Mouse (Mus musculus) limb, embryonic 13.5 days (tissue): ENCODE data around the gene Stac2. TPM values are rescaled to one million over a fixed set of nuclear protein-coding genes. Genes with fewer than 3 reads are reported as not detected.
A peak's percentile ranks its signal among the peaks of the same experiment; 100 is the strongest.

Source experiments
- ATAC-seq: fragments of 200-750 bp; cut with Nextera tagmentation; 2 replicates; pipeline ENCODE4 v1.8.0; 2017; ENCODE audit warnings: low read depth, moderate number of reproducible peaks, moderate TSS enrichment; ENCODE audit not compliant: low FRiP score
- H3K27ac ChIP-seq: fragments of 300-500 bp; sonication (generic); 2 replicates; pipeline ENCODE4 v1.5.1; 2015; ENCODE audit warnings: inconsistent platforms, mild to moderate bottlenecking, moderate library complexity
- H3K27me3 ChIP-seq: fragments of 300-500 bp; sonication (generic); 2 replicates; pipeline ENCODE4 v1.6.1; 2015; ENCODE audit warnings: mild to moderate bottlenecking, inconsistent platforms
- H3K36me3 ChIP-seq: fragments of 300-500 bp; sonication (generic); 2 replicates; pipeline ENCODE4 v1.6.1; 2015; ENCODE audit warnings: inconsistent platforms, mild to moderate bottlenecking, moderate library complexity
- H3K4me1 ChIP-seq: fragments of 300-500 bp; sonication (generic); 2 replicates; pipeline ENCODE4 v1.6.1; 2015; ENCODE audit warnings: inconsistent platforms
- H3K4me2 ChIP-seq: fragments of 300-500 bp; sonication (generic); replicated peaks from 2 replicates; pipeline ENCODE4 v1.6.1; 2015; ENCODE audit warnings: inconsistent platforms, mild to moderate bottlenecking, moderate library complexity
- H3K4me3 ChIP-seq: fragments of 300-500 bp; sonication (generic); 2 replicates; pipeline ENCODE4 v1.5.1; 2015; ENCODE audit warnings: moderate library complexity, mild to moderate bottlenecking, inconsistent platforms
- H3K9ac ChIP-seq: fragments of 300-500 bp; sonication (generic); 2 replicates; pipeline ENCODE4 v1.6.1; 2015; ENCODE audit warnings: mild to moderate bottlenecking, inconsistent platforms
- H3K9me3 ChIP-seq: fragments of 300-500 bp; sonication (generic); 2 replicates; pipeline ENCODE4 v1.6.1; 2016; ENCODE audit warnings: inconsistent platforms
- WGBS: fragments of 180-500 bp; shearing (Covaris S2); methylation state at CpG from one replicate; pipeline ENCODE4 v1.1.7; 2015; 5-methylcytosine and 5-hydroxymethylcytosine counted together
- polyA plus RNA-seq: library from polyadenylated mRNA; unstranded; fragments of >200 nt; fragmentation: Nextera tagmentation; extraction: Ambion mirVana; gene quantifications from 2 replicates; pipeline ENCODE4 v1.2.1, GENCODE M21; 2015

The Stac2 gene
- polyA plus RNA-seq, 1 experiment from 2014 or later: 1.1 TPM

- H3K4me3 ChIP-seq: no peak overlapping the region
- WGBS: 62% methylated on average over 14 of the region's 14 CpGs
- H3K4me1 ChIP-seq: peaks cover 16% of the 10 kb centered on the region
- no peak overlapping the region for H3K9ac ChIP-seq
- ATAC-seq: no peak
- peaks cover 71% of the 10 kb centered on the region for H3K27me3 ChIP-seq
- H3K4me2 ChIP-seq: no peak overlapping the region
- 0 out of 2 replicates have a peak, but pooled peaks cover 3% of the 10 kb centered on the region for H3K9me3 ChIP-seq
- H3K27ac ChIP-seq: no peak overlapping the region
- H3K36me3 ChIP-seq: no peaks in the 10 kb centered on the region
These were observed 3.4 kb downstream of the Stac2 start for GRCm38 (mm10) chr11:98049672-98050519.

GRCm38 (mm10) chr11:98047745-98048144 is 5.5 kb downstream of the Stac2 start:
- peak overlapping the region; percentile 0; the same call in 1 of the 2 replicates for H3K9ac ChIP-seq
- no peak for ATAC-seq
- peaks cover 15% of the 10 kb centered on the region for H3K4me1 ChIP-seq
- H3K36me3 ChIP-seq: no peaks in the 10 kb centered on the region
- no peak overlapping the region for H3K27ac ChIP-seq
- WGBS: 73% methylated on average over 4 of the region's 4 CpGs
- no peak overlapping the region for H3K4me2 ChIP-seq
- no peak overlapping the region for H3K4me3 ChIP-seq
- H3K27me3 ChIP-seq: peaks cover 54% of the 10 kb centered on the region
- H3K9me3 ChIP-seq: 0 out of 2 replicates have a peak, but pooled peaks cover 3% of the 10 kb centered on the region

- peaks cover 41% of the 10 kb centered on the region for H3K27me3 ChIP-seq
- no peaks in the 10 kb centered on the region for H3K36me3 ChIP-seq
- no peak overlapping the region for H3K9ac ChIP-seq
- H3K4me1 ChIP-seq: 0 out of 2 replicates have a peak, but pooled peaks cover 3% of the 10 kb centered on the region
- no peak overlapping the region for H3K4me3 ChIP-seq
- 64% methylated on average over 1 of the region's 1 CpGs for WGBS
- H3K4me2 ChIP-seq: no peak overlapping the region
- 0 out of 2 replicates have a peak, but pooled peaks cover 3% of the 10 kb centered on the region for H3K9me3 ChIP-seq
- ATAC-seq: no peak
- no peak overlapping the region for H3K27ac ChIP-seq
These were observed 6.8 kb downstream of the Stac2 start for GRCm38 (mm10) chr11:98046466-98046865.

DNA sequence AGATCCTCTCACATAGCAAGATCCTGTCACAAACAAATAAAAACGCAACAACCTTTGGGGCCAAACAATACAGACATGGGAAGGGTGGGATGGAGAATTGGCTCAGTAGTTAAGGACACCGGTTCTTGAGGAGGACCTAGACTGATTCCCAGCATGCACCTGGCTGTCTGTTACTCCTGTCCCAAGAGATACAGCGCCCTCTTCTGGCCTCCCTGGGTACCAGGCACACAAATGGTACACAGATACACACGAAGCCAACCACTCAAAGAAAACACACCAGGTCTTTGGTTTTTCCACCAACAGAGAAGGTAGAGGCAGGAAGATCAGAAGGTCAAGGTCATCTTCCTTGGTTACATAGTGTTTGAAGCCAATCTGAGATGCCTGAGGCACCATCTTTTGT is 7.7 kb downstream of the Stac2 start:
- 64% methylated on average over 4 of the region's 4 CpGs for WGBS

DNA sequence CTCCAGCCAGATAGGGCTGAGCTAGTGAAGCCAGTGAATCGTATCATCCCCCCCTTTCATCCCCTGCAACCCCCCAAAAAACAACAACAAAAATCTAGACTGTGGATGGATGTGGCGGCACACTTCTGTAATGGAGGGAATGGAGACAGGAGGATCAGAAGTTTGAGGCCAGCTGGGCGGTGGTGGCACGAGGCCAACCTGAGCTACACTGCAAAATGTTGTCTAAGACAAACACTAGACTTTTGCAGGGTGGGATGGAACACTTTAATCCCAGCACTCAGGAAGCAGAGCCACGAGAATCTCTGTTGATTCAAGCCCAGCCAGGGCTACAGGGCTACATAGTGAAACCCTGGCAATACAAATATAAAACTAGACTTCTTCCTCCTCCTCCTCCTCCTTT is 9.2 kb downstream of the Stac2 start:
- Histone ChIP-seq H3K4me2 (no peak overlapping the region), H3K27ac (no peak overlapping the region), H3K36me3 (no peaks in the 10 kb centered on the region), H3K9ac (no peak overlapping the region), H3K4me1 (0 out of 2 replicates have a peak, but pooled peaks cover 3% of the 10 kb centered on the region), H3K27me3 (peaks cover 17% of the 10 kb centered on the region), H3K4me3 (no peak overlapping the region), H3K9me3 (0 out of 2 replicates have a peak, but pooled peaks cover 3% of the 10 kb centered on the region)
- no peak for ATAC-seq
- 76% methylated on average over 5 of the region's 5 CpGs for WGBS

More for the DNA sequence above, 7.7 kb downstream of the Stac2 start:
- Histone ChIP-seq H3K4me3 (no peak overlapping the region), H3K4me1 (0 out of 2 replicates have a peak, but pooled peaks cover 3% of the 10 kb centered on the region), H3K4me2 (no peak overlapping the region), H3K27ac (no peak overlapping the region), H3K9me3 (0 out of 2 replicates have a peak, but pooled peaks cover 3% of the 10 kb centered on the region), H3K9ac (no peak overlapping the region), H3K27me3 (peaks cover 32% of the 10 kb centered on the region), H3K36me3 (no peaks in the 10 kb centered on the region)
- no peak for ATAC-seq

GRCm38 (mm10) chr11:98042741-98043140 is 10.5 kb downstream of the Stac2 start:
- Histone ChIP-seq H3K27me3 (peaks cover 8% of the 10 kb centered on the region), H3K36me3 (no peaks in the 10 kb centered on the region), H3K9me3 (0 out of 2 replicates have a peak, but pooled peaks cover 3% of the 10 kb centered on the region), H3K27ac (no peak overlapping the region), H3K4me3 (no peak overlapping the region), H3K9ac (no peak overlapping the region), H3K4me1 (0 out of 2 replicates have a peak, but pooled peaks cover 3% of the 10 kb centered on the region), H3K4me2 (no peak overlapping the region)
- ATAC-seq: no peak
- 83% methylated on average over 6 of the region's 6 CpGs for WGBS

DNA sequence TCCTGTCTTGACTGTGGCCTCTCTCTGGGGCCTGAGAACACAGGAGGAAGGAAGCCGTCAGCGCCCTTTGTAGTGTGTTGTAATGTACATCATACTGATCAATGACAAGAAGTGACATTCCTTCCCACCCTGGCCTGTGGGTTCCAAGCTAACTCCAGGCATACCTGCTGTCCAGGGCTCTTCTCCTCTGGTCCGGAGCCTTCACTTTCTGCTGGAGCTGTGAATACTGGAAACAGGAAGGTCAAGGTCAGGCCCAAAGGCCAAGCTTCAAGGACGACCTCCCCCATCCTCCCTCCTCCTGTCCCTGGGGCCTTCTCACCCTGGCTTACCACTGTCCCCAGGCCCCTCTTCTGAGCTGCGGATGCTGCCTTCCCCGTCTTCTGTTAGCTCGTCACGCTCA is 12.3 kb downstream of the Stac2 start:
- Histone ChIP-seq H3K36me3 (no peaks in the 10 kb centered on the region), H3K4me1 (peaks cover 8% of the 10 kb centered on the region), H3K27ac (no peak overlapping the region), H3K4me3 (no peak overlapping the region), H3K9ac (peak overlapping the region; percentile 43; the same call in 1 of the 2 replicates), H3K27me3 (peaks cover 22% of the 10 kb centered on the region), H3K4me2 (no peak overlapping the region), H3K9me3 (0 out of 2 replicates have a peak, but pooled peaks cover 3% of the 10 kb centered on the region)
- 67% methylated on average over 8 of the region's 8 CpGs for WGBS
- ATAC-seq: no peak

GRCm38 (mm10) chr11:98037871-98038270 is 15.4 kb downstream of the Stac2 start:
- H3K36me3 ChIP-seq: no peaks in the 10 kb centered on the region
- peaks cover 19% of the 10 kb centered on the region for H3K4me1 ChIP-seq
- no peak for ATAC-seq
- H3K9me3 ChIP-seq: no peaks in the 10 kb centered on the region
- H3K27ac ChIP-seq: no peak overlapping the region
- H3K9ac ChIP-seq: no peak overlapping the region
- H3K4me2 ChIP-seq: no peak overlapping the region
- H3K27me3 ChIP-seq: peaks cover 30% of the 10 kb centered on the region
- 60% methylated on average over 14 of the region's 14 CpGs for WGBS
- H3K4me3 ChIP-seq: no peak overlapping the region

DNA sequence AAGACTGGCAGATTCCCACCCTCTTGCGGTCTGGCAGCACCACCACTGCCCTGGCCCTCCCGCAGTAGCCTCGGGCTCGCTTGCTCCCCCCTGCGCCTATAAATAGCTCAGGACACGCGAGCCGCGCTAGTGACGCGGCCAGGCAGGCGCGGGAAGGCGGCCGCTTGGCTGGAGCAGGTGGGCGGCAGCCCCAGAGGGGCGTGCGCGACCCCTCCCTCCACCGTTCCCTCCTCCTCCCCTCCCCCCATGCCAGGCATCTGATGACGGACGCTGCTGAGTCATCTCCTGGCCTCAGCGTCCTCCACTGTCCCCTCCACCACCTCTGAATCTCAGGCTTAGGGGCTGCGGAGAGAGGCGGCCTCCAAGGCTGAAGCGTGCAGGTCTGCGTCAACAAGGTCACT is 17.3 kb downstream of the Stac2 start:
- Histone ChIP-seq H3K9me3 (no peaks in the 10 kb centered on the region), H3K27me3 (peaks cover 30% of the 10 kb centered on the region), H3K4me1 (peaks cover 19% of the 10 kb centered on the region), H3K27ac (no peak overlapping the region), H3K36me3 (peaks cover 4% of the 10 kb centered on the region), H3K9ac (peak overlapping the region; percentile 59), H3K4me3 (peak overlapping the region; percentile 38), H3K4me2 (peak overlapping the region; percentile 73)
- 0 out of 2 replicates have a peak, but pooled peaks have one; percentile 52 for ATAC-seq
- WGBS: under 1% methylated on average over 25 of the region's 27 CpGs

DNA sequence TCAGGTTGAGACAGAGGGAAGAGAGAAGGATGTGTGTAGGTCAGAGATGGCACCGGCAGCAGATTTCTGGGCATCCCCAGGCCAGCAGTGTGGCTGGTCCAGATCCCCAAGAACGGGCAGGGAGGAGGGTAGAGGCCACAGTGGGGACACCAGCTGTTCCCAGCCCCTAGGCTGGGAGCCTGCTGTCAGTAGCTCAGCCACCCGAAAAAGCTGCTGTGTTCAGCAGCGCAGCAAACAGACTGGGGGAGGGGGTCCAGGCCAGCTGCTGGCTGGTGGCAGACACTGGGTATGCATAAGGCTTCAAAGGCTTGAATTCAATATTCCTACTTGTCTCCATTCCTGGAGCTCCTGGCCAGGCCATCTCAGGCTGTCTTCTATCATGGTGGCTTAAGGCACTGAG is 18.4 kb downstream of the Stac2 start:
- no peaks in the 10 kb centered on the region for H3K9me3 ChIP-seq
- no peak overlapping the region for H3K9ac ChIP-seq
- ATAC-seq: peak; percentile 66; the same call in 1 of the 2 replicates
- H3K36me3 ChIP-seq: peaks cover 15% of the 10 kb centered on the region
- H3K4me3 ChIP-seq: no peak overlapping the region
- H3K27ac ChIP-seq: no peak overlapping the region
- H3K4me2 ChIP-seq: no peak overlapping the region
- peaks cover 30% of the 10 kb centered on the region for H3K27me3 ChIP-seq
- WGBS: 21% methylated on average over 4 of the region's 4 CpGs
- H3K4me1 ChIP-seq: peaks cover 19% of the 10 kb centered on the region

DNA sequence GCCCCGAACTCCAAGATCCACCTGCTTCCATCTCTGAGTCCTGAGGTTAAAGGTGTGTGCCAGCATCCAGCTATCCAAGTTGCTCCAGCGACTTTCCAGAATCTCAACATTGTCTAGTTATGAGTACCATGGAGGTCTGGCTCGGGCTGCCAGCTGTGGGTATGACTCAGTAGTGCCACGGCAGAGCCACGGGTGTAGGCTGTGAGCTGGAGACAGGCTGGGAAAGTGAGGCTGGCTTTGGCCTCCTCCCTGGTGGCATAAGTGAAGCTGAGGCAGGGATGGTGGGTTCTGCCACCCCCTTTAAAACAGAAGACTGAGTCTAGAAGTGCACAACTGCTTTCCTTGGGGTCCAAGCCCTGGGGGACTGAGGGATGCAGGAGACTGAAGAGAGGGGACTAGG is 19.2 kb downstream of the Stac2 start:
- Histone ChIP-seq H3K4me1 (peaks cover 19% of the 10 kb centered on the region), H3K27ac (no peak overlapping the region), H3K9me3 (no peaks in the 10 kb centered on the region), H3K9ac (no peak overlapping the region), H3K4me3 (no peak overlapping the region), H3K27me3 (peaks cover 30% of the 10 kb centered on the region), H3K36me3 (peaks cover 23% of the 10 kb centered on the region), H3K4me2 (no peak overlapping the region)
- 85% methylated on average over 5 of the region's 5 CpGs for WGBS
- ATAC-seq: no peak

GRCm38 (mm10) chr11:98031443-98031770 is 21.9 kb downstream of the Stac2 start:
- H3K36me3 ChIP-seq: peaks cover 33% of the 10 kb centered on the region
- no peak overlapping the region for H3K9ac ChIP-seq
- no peaks in the 10 kb centered on the region for H3K9me3 ChIP-seq
- H3K4me3 ChIP-seq: no peak overlapping the region
- no peak overlapping the region for H3K4me2 ChIP-seq
- H3K27me3 ChIP-seq: peaks cover 13% of the 10 kb centered on the region
- WGBS: 8% methylated on average over 5 of the region's 5 CpGs
- H3K27ac ChIP-seq: no peak overlapping the region
- no peak for ATAC-seq
- peaks cover 28% of the 10 kb centered on the region for H3K4me1 ChIP-seq
